Mouse (Mus musculus) kidney, adult 8-10 months (tissue): ENCODE results near the gene Pus7.
A peak's percentile ranks its signal among the peaks of the same experiment; 100 is the strongest.
"Not testable (repeated sequence)": the region's sequence is repeated elsewhere in the genome, so short reads cannot be mapped to it uniquely, and the experiment has no call there.

Experiments
- DNase-seq, 2 experiments: peaks; one replicate each; pipeline ENCODE4 v3.0.0; 2022

Gene Pus7

GRCm38 (mm10) chr5:23755591-23755990 lies 27.9 kb downstream of the Pus7 start:
- DNase-seq = no peak

GRCm38 (mm10) chr5:23749882-23750281 lies 33.6 kb downstream of the Pus7 start:
- DNase-seq = no peak

GRCm38 (mm10) chr5:23743261-23743660 lies 40.2 kb downstream of the Pus7 start:
- DNase-seq = no peak

- no peak for DNase-seq
Observed at GRCm38 (mm10) chr5:23737111-23737510, 46.4 kb downstream of the Pus7 start.

- DNase-seq = no peak
Observed at GRCm38 (mm10) chr5:23736366-23736765, 47.1 kb downstream of the Pus7 start.

GRCm38 (mm10) chr5:23721956-23722355 lies 61.6 kb downstream of the Pus7 start:
- no peak for DNase-seq

GRCm38 (mm10) chr5:23718881-23719328 lies 64.6 kb downstream of the Pus7 start:
- DNase-seq = no peak

GRCm38 (mm10) chr5:23718182-23718534 lies 65.4 kb downstream of the Pus7 start:
- DNase-seq = no peak

GRCm38 (mm10) chr5:23717469-23718181 lies 65.9 kb downstream of the Pus7 start:
- DNase-seq = no peak

GRCm38 (mm10) chr5:23713401-23714335 lies 69.8 kb downstream of the Pus7 start:
- DNase-seq = no peak

GRCm38 (mm10) chr5:23712130-23713001 lies 71.1 kb downstream of the Pus7 start:
- DNase-seq = peak; percentile 65 to 78

GRCm38 (mm10) chr5:23711671-23712129 lies 71.8 kb downstream of the Pus7 start:
- DNase-seq = peak; percentile 29 to 34

- DNase-seq = no peak
Observed at GRCm38 (mm10) chr5:23711244-23711643, 72.3 kb downstream of the Pus7 start.

- DNase-seq = no peak
Observed at GRCm38 (mm10) chr5:23709661-23710060, 73.8 kb downstream of the Pus7 start.

GRCm38 (mm10) chr5:23706601-23707597 lies 76.6 kb downstream of the Pus7 start:
- not testable (repeated sequence) for DNase-seq

GRCm38 (mm10) chr5:23697457-23697856 lies 86.1 kb downstream of the Pus7 start:
- no peak for DNase-seq
